Mouse (Mus musculus) CH12.LX (cell line): ENCODE results near the gene Gm37240. TPM values are rescaled to one million over a fixed set of nuclear protein-coding genes. Genes with fewer than 3 reads are reported as not detected.

ENCODE experiments used
- DNase-seq: peaks from one replicate; pipeline ENCODE4 v3.0.0-alpha.2; 2013; ENCODE audit errors: extremely low read depth
- H3K27ac ChIP-seq: 2 replicates; pipeline ENCODE4 v1.5.1; 2012; ENCODE audit warnings: low read depth, mild to moderate bottlenecking, control low read depth, moderate library complexity; ENCODE audit not compliant: insufficient read depth
- H3K27me3 ChIP-seq: replicated peaks from 2 replicates; pipeline ENCODE3; 2012; ENCODE audit warnings: inconsistent platforms
- H3K36me3 ChIP-seq, 2 experiments: replicated peaks in 1 of 2; 2 replicates each; pipeline versions ENCODE3 to v1.6.1; 2012; ENCODE audit warnings: inconsistent platforms in 1 of 2, low read length in 1 of 2, mild to moderate bottlenecking in 1 of 2, mixed read lengths in 1 of 2, moderate library complexity in 1 of 2; ENCODE audit not compliant: control insufficient read depth in 1 of 2, insufficient read depth in 1 of 2
- H3K4me1 ChIP-seq, 2 experiments: 2 replicates each; pipeline ENCODE4 v1.6.1; 2012; ENCODE audit warnings: inconsistent platforms in 1 of 2, moderate library complexity in 1 of 2; ENCODE audit not compliant: insufficient read depth in 2 of 2, control insufficient read depth in 1 of 2
- H3K4me2 ChIP-seq: 2 replicates; pipeline ENCODE4 v1.6.1; 2012; ENCODE audit warnings: low read depth, mild to moderate bottlenecking, control low read depth; ENCODE audit not compliant: poor library complexity, insufficient read depth, severe bottlenecking
- H3K4me3 ChIP-seq, 3 experiments: fragments of 150-350 bp in 1 of 3; sonication (generic) in 1 of 3; replicated peaks in 1 of 3; 2 replicates each; pipeline versions ENCODE3 to v1.5.1; 2011 to 2012; ENCODE audit warnings: low read depth in 2 of 3, low read length in 2 of 3, mild to moderate bottlenecking in 2 of 3, moderate library complexity in 2 of 3, control low read depth in 1 of 3, improper control_type of control experiment in 1 of 3, inconsistent platforms in 1 of 3, mixed read lengths in 1 of 3; ENCODE audit not compliant: poor library complexity in 1 of 3
- H3K79me2 ChIP-seq: replicated peaks from 2 replicates; pipeline ENCODE4 v1.6.1; 2012; ENCODE audit warnings: mild to moderate bottlenecking, moderate library complexity; ENCODE audit not compliant: control insufficient read depth, poor library complexity, insufficient read depth, severe bottlenecking; ENCODE audit errors: extremely low read depth
- H3K9ac ChIP-seq: 2 replicates; pipeline ENCODE4 v1.6.1; 2012; ENCODE audit warnings: low read depth, mild to moderate bottlenecking, control low read depth, moderate library complexity; ENCODE audit not compliant: insufficient read depth
- H3K9me3 ChIP-seq: replicated peaks from 2 replicates; pipeline ENCODE3; 2012; ENCODE audit warnings: low read length, inconsistent platforms, mixed read lengths
- BHLHE40 ChIP-seq: IDR thresholded peaks from 2 replicates; pipeline ENCODE4 v1.6.1; 2011; ENCODE audit warnings: mild to moderate bottlenecking, low read depth, low read length, improper control_type of control experiment
- CHD2 ChIP-seq: IDR thresholded peaks from 2 replicates; pipeline ENCODE4 v1.6.1; 2011; ENCODE audit warnings: low read length, improper control_type of control experiment
- E2F4 ChIP-seq: IDR thresholded peaks from 2 replicates; pipeline ENCODE4 v1.6.1; 2011; ENCODE audit warnings: low read depth, low read length, improper control_type of control experiment; ENCODE audit not compliant: insufficient replicate concordance
- ELF1 ChIP-seq: IDR thresholded peaks from 2 replicates; pipeline ENCODE4 v1.6.1; 2014; ENCODE audit warnings: low read depth, mild to moderate bottlenecking, inconsistent platforms, low read length, improper control_type of control experiment
- EP300 ChIP-seq: IDR thresholded peaks from 2 replicates; pipeline ENCODE4 v1.6.1; 2011; ENCODE audit warnings: low read length, improper control_type of control experiment
- GABPA ChIP-seq: IDR thresholded peaks from 2 replicates; pipeline ENCODE4 v1.6.1; 2012; ENCODE audit warnings: low read depth, low read length, improper control_type of control experiment, inconsistent platforms; ENCODE audit not compliant: insufficient replicate concordance
- HCFC1 ChIP-seq: IDR thresholded peaks from 2 replicates; pipeline ENCODE4 v1.6.1; 2012; ENCODE audit warnings: low read depth, mild to moderate bottlenecking, inconsistent platforms, low read length, improper control_type of control experiment
- IRF4 ChIP-seq: IDR thresholded peaks from 2 replicates; pipeline ENCODE4 v1.6.1; 2014; ENCODE audit warnings: low read depth, mild to moderate bottlenecking, inconsistent platforms, low read length, improper control_type of control experiment
- JUN ChIP-seq: IDR thresholded peaks from 2 replicates; pipeline ENCODE4 v1.6.1; 2011; ENCODE audit warnings: low read depth, mild to moderate bottlenecking, low read length, improper control_type of control experiment, moderate library complexity; ENCODE audit not compliant: insufficient read depth
- JUND ChIP-seq: conservative IDR thresholded peaks from 2 replicates; pipeline ENCODE4 v1.6.1; 2011; ENCODE audit warnings: low read depth, low read length, improper control_type of control experiment
- KAT2A ChIP-seq: IDR thresholded peaks from 2 replicates; pipeline ENCODE4 v1.6.1; 2012; ENCODE audit warnings: low read length, improper control_type of control experiment, inconsistent platforms; ENCODE audit not compliant: insufficient replicate concordance
- MAFK ChIP-seq: IDR thresholded peaks from 2 replicates; pipeline ENCODE4 v1.6.1; 2011; ENCODE audit warnings: low read length, improper control_type of control experiment; ENCODE audit not compliant: insufficient replicate concordance
- MAX ChIP-seq: IDR thresholded peaks from 2 replicates; pipeline ENCODE4 v1.6.1; 2011; ENCODE audit warnings: low read length, improper control_type of control experiment
- MAZ ChIP-seq: IDR thresholded peaks from 2 replicates; pipeline ENCODE4 v1.6.1; 2012; ENCODE audit warnings: low read depth, mild to moderate bottlenecking, inconsistent platforms, low read length, improper control_type of control experiment, moderate library complexity
- MEF2A ChIP-seq: IDR thresholded peaks from 2 replicates; pipeline ENCODE4 v1.6.1; 2014; ENCODE audit warnings: low read depth, mild to moderate bottlenecking, inconsistent platforms, low read length, improper control_type of control experiment, borderline replicate concordance
- MXI1 ChIP-seq: IDR thresholded peaks from 2 replicates; pipeline ENCODE4 v1.6.1; 2011; ENCODE audit warnings: mild to moderate bottlenecking, low read depth, low read length, improper control_type of control experiment
- MYC ChIP-seq: IDR thresholded peaks from 2 replicates; pipeline ENCODE4 v1.6.1; 2011; ENCODE audit warnings: low read depth, mild to moderate bottlenecking, improper control_type of control experiment, low read length
- NELFE ChIP-seq: IDR thresholded peaks from 2 replicates; pipeline ENCODE4 v1.6.1; 2011; ENCODE audit warnings: low read depth, low read length, improper control_type of control experiment
- PAX5 ChIP-seq: IDR thresholded peaks from 2 replicates; pipeline ENCODE4 v1.6.1; 2012; ENCODE audit warnings: low read length, inconsistent platforms, mixed read lengths
- POLR2AphosphoS2 ChIP-seq: IDR thresholded peaks from 2 replicates; pipeline ENCODE4 v1.6.1; 2011; ENCODE audit warnings: low read depth, low read length, improper control_type of control experiment
- RAD21 ChIP-seq: IDR thresholded peaks from 2 replicates; pipeline ENCODE4 v1.6.1; 2011; ENCODE audit warnings: low read depth, mild to moderate bottlenecking, low read length, improper control_type of control experiment, moderate library complexity
- SMC3 ChIP-seq: IDR thresholded peaks from 2 replicates; pipeline ENCODE4 v1.6.1; 2011; ENCODE audit warnings: low read depth, low read length, improper control_type of control experiment
- TBP ChIP-seq: conservative IDR thresholded peaks from 2 replicates; pipeline ENCODE4 v1.6.1; 2011; ENCODE audit warnings: low read depth, low read length, improper control_type of control experiment
- TCF12 ChIP-seq: IDR thresholded peaks from 2 replicates; pipeline ENCODE4 v1.6.1; 2014; ENCODE audit warnings: low read depth, mild to moderate bottlenecking, inconsistent platforms, low read length, improper control_type of control experiment
- UBTF ChIP-seq: IDR thresholded peaks from 2 replicates; pipeline ENCODE4 v1.6.1; 2012; ENCODE audit warnings: low read depth, mild to moderate bottlenecking, inconsistent platforms, low read length, improper control_type of control experiment, moderate library complexity
- USF2 ChIP-seq: conservative IDR thresholded peaks from 2 replicates; pipeline ENCODE4 v1.6.1; 2011; ENCODE audit warnings: low read depth, low read length, improper control_type of control experiment
- ZC3H11A ChIP-seq: IDR thresholded peaks from 2 replicates; pipeline ENCODE4 v1.6.1; 2012; ENCODE audit warnings: low read depth, mild to moderate bottlenecking, inconsistent platforms, low read length, improper control_type of control experiment
- ZKSCAN1 ChIP-seq: IDR thresholded peaks from 2 replicates; pipeline ENCODE4 v1.6.1; 2012; ENCODE audit warnings: low read depth, inconsistent platforms, low read length, improper control_type of control experiment, borderline replicate concordance
- ZMIZ1 ChIP-seq: IDR thresholded peaks from 2 replicates; pipeline ENCODE4 v1.6.1; 2012; ENCODE audit warnings: low read depth, mild to moderate bottlenecking, inconsistent platforms, low read length, improper control_type of control experiment
- dilution Hi-C: fragments of 300-500 bp; cut with MboI; formaldehyde crosslinking; loops from 2 replicates; pipeline ENCODE4 v1.14.3; 2020; ENCODE audit warnings: low sequenced_read_pairs; ENCODE audit not compliant: extremely low pct_unique_long_range_greater_than_20kb, extremely low pct_ligation_motif_present
- in situ Hi-C: fragments of 300-500 bp; cut with MboI; formaldehyde crosslinking; loops from 3 replicates; pipeline ENCODE4 v1.14.3; 2019; ENCODE audit warnings: low sequenced_read_pairs, low pct_ligation_motif_present, low pct_unique_long_range_greater_than_20kb, mixed read lengths
- polyA plus RNA-seq: library from polyadenylated mRNA; unstranded; fragments of >175 nt; gene quantifications from 2 replicates; pipeline ENCODE4 v1.2.1, GENCODE M21; 2012; ENCODE audit warnings: low read depth; ENCODE audit not compliant: insufficient read length
- total RNA-seq, 2 experiments: library from RNA; depleted of rRNA; stranded (reverse); fragments of 300-350 nt in 1 of 2; fragments of >200 nt in 1 of 2; gene quantifications; 2 replicates each; pipeline ENCODE4 v1.2.3; 2012 to 2014

The Gm37240 gene
- total and polyA plus RNA-seq, 3 experiments = 0.08 to 0.19 (median 0.14) TPM

DNA sequence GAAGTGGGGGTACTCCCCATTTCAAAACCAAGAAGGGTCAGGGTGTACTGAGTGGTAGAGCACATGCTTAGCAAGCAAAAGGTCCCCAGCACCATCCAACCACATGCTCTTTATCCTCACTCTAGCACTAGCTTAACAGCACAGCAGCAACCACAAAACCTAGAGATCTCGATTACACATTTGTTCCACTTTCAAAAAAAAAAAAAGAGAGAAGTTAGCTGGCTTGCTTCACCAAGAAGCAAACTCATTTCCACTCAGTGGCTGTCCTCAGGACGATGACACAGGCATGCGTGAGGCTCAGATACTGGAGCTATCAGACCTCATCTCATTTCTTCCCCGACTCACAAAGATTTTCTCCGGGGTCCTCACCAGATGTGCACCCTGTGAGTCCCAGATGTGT, 1208.4 kb downstream of the Gm37240 start (continued):
- 0 out of 2 replicates have a peak, but pooled peaks have one; percentile 2 for TF ChIP-seq E2F4
- TF ChIP-seq, all 38 proteins: peak for 21

DNA sequence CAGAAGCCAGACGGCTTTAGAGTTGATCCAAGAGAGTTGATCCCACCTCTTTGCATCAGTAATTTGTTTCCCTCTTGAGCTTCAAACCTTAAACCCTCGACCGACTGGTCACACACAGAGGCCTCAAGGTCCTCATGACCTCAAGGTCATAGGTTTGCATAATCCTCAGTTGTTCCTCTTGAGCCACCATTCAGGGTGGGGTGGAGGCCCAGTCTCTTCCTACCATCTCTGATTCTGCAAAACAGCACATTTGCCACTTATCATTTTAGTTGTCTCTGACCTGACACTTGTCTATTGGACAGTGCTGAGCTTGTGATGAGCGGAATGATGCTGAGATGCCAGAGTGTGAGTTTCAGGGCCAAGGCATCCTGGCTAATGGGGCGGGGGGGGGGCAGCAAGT, 1211.6 kb downstream of the Gm37240 start:
- Histone ChIP-seq H3K9ac (no peak overlapping the region), H3K79me2 (peaks cover 52% of the 10 kb centered on the region), H3K4me1 (peaks cover 53 to 97% of the 10 kb centered on the region in 2 experiments), H3K4me2 (no peak overlapping the region), H3K27me3 (no peaks in the 10 kb centered on the region), H3K27ac (peak overlapping the region; percentile 75), H3K9me3 (no peaks in the 10 kb centered on the region), H3K4me3 (no peak overlapping the region), H3K36me3 (peaks cover 0 to 38% of the 10 kb centered on the region in 2 experiments)
- dilution Hi-C loops = no loop called here
- in situ Hi-C loops = no loop called here
- no peak for TF ChIP-seq E2F4
- TF ChIP-seq ZMIZ1 = 0 out of 2 replicates have a peak, but pooled peaks have one; percentile 30
- TF ChIP-seq USF2 = no peak
- TF ChIP-seq NELFE = no peak
- peak; percentile 15; the same call in 1 of the 2 replicates for TF ChIP-seq CHD2
- no peak for DNase-seq

DNA sequence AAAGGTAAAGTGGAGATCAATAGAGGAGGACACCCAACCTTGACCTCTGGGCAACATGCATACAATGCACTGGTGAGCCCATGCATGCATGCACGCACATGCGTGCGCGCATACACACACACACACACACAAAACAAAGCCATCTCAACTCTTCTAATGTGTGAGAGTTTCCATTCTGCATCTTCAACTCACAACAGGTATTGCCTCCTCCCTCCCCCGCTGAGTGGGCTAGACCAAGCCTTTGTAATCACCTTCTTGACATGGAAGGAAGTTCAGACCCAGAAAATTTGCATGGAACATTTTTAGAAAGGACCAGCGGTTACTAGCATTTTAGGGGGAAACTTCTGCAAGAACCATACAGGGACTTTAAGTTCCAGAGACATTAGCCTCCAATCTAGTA, 1213.8 kb downstream of the Gm37240 start:
- H3K27me3 ChIP-seq = no peaks in the 10 kb centered on the region
- in situ Hi-C loops (loop anchor here (25.0 kb wide), 1 partner anchor 336 kb away; no protein-coding TSS in a partner anchor), dilution Hi-C loops (no loop called here)
- H3K4me2 ChIP-seq = peak overlapping the region; percentile 93
- no peak overlapping the region for H3K4me3 ChIP-seq
- peaks cover 70% of the 10 kb centered on the region for H3K79me2 ChIP-seq
- H3K4me1 ChIP-seq = peaks cover 57 to 96% of the 10 kb centered on the region in 2 experiments
- DNase-seq = peak; percentile 89
- peaks cover 3 to 50% of the 10 kb centered on the region in 2 experiments for H3K36me3 ChIP-seq
- H3K9ac ChIP-seq = peak overlapping the region; percentile 49; the same call in 1 of the 2 replicates
- no peaks in the 10 kb centered on the region for H3K9me3 ChIP-seq
- H3K27ac ChIP-seq = peak overlapping the region; percentile 96
- TF ChIP-seq MAX (peak; percentile 75), MXI1 (0 out of 2 replicates have a peak, but pooled peaks have one; percentile 52), SMC3 (no peak), POLR2AphosphoS2 (no peak), UBTF (no peak), MAZ (peak; percentile 79; the same call in 1 of the 2 replicates), MAFK (no peak), TCF12 (peak; percentile 78), ZKSCAN1 (no peak), ELF1 (no peak), MEF2A (peak; percentile 95), IRF4 (0 out of 2 replicates have a peak, but pooled peaks have one; percentile 32), EP300 (peak; percentile 74), ZC3H11A (no peak), JUN (no peak), JUND (no peak), ZMIZ1 (no peak), MYC (peak; percentile 53), RAD21 (no peak), PAX5 (no peak), E2F4 (no peak), KAT2A (no peak), GABPA (no peak), BHLHE40 (peak; percentile 88), TBP (no peak; the same call in 1 of the 2 replicates), HCFC1 (no peak)
